Mouse (Mus musculus) lung, adult 2 months (tissue): ENCODE data around the gene Ctsg.
"Not testable (repeated sequence)": the region's sequence is repeated elsewhere in the genome, so short reads cannot be mapped to it uniquely, and the experiment has no call there.

ENCODE experiments used
- CTCF ChIP-seq: fragments of 200-500 bp; IDR thresholded peaks from 2 replicates; pipeline ENCODE4 v1.5.1; 2011; ENCODE audit warnings: mild to moderate bottlenecking, low read length, control low read depth; ENCODE audit not compliant: insufficient read depth
- POLR2A ChIP-seq: fragments of 200-500 bp; IDR thresholded peaks from 2 replicates; pipeline ENCODE4 v1.6.1; 2011; ENCODE audit warnings: low read depth, mild to moderate bottlenecking, control low read depth, low read length, borderline replicate concordance; ENCODE audit errors: extremely low read depth

DNA sequence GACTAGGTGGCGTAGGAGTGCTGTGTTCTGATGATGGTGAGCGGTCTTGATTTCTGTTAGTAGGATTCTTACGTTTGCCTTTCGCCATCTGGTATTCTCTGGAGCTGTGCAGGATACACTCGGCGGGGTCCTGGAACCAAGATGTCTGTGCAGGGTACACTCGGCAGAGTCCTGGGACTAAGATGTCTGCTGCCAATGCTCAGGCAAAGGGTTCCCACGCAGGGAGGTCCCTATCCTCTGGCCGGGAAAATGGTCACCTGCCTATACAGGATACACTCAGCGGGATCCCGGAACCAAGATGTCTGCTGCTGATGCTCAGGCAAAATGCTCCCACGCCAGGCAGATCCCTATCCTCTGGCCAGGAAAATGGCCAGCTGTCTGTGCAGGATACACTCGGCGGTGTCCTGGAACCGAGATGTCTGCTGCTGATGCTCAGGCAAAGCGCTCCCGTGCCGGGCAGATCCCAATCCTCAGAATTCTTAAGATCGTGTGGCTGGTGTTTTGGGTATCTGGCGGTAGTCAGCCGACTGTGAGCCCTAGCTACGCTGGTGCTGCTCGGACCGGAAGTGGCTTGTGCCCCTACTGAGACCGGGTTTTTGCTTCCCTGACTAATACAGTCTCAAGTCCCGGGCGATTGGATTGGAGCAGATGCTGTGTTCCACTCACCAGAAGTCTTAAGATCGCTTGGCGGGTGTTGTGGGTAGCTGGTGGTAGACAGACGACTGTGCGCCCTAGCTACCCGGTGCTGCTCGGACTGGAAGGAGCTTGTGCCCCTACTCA lies 13.3 kb upstream of the Ctsg start:
- not testable (repeated sequence) for TF ChIP-seq POLR2A, CTCF
